ENCODE assay signal across 9 mouse cellular contexts in genomic region chr9:113793966-113794365, GRCm38 (mm10). TPM values are rescaled to one million over a fixed set of nuclear protein-coding genes. Genes with fewer than 3 reads are reported as not detected.
A peak's percentile ranks its signal among the peaks of the same experiment; 100 is the strongest.
DNase-seq lines count a peak whose midpoint lies in the region; ATAC-seq and TF ChIP-seq lines count a peak whose summit lies in the region.
"Had no signal": no experiment of that assay in that cellular context is flagged by ENCODE, and none has a peak within 500 bp of the region (broad histone marks: within the 10 kb centered on the region; RNA-seq: fewer than 3 reads in every experiment).

No protein-coding gene starts in this region.

- peak overlapping the region; percentile 31; the same call in 1 of the 2 replicates for H3K4me3 ChIP-seq in intestine, postnatal 0 days (ENCODE audit: low read depth, low read length)
- H3K4me3 ChIP-seq in intestine, embryonic 16.5 days (ENCODE audit: low read length) = no peak overlapping the region
- H3K4me3 ChIP-seq in cortical plate, adult 2 months (ENCODE audit: insufficient read depth, low read length) = peak overlapping the region; percentile 74
- H3K4me3 ChIP-seq in forebrain, embryonic 13.5 days = peak overlapping the region; percentile 53
- H3K4me3 ChIP-seq in midbrain, embryonic 11.5 days (ENCODE audit: low read depth, low read length) = no peak overlapping the region

- ATAC-seq in intestine, postnatal 0 days = no peak
- no peak for ATAC-seq in intestine, embryonic 16.5 days
- no peak for ATAC-seq in forebrain, embryonic 13.5 days
- no peak for ATAC-seq in midbrain, embryonic 11.5 days (ENCODE audit: low FRiP score)

- no peaks in the 10 kb centered on the region for H3K9me3 ChIP-seq in intestine, postnatal 0 days (ENCODE audit: control insufficient read depth)
- no peaks in the 10 kb centered on the region for H3K9me3 ChIP-seq in intestine, embryonic 16.5 days (ENCODE audit: control insufficient read depth, low read length)
- no peaks in the 10 kb centered on the region for H3K9me3 ChIP-seq in forebrain, embryonic 13.5 days (replicated peaks)
- no peaks in the 10 kb centered on the region for H3K9me3 ChIP-seq in midbrain, embryonic 11.5 days (ENCODE audit: control insufficient read depth, low read length)

- H3K4me1 ChIP-seq in intestine, postnatal 0 days (replicated peaks; ENCODE audit: control insufficient read depth, insufficient read depth, low read length) = no peaks in the 10 kb centered on the region; the same call in 1 of the 2 replicates
- peaks cover 14% of the 10 kb centered on the region for H3K4me1 ChIP-seq in intestine, embryonic 16.5 days (ENCODE audit: control insufficient read depth, insufficient read depth, low read length)
- peaks cover 4% of the 10 kb centered on the region for H3K4me1 ChIP-seq in cortical plate, adult 2 months (ENCODE audit: control insufficient read depth, insufficient read depth, low read length)
- H3K4me1 ChIP-seq in forebrain, embryonic 13.5 days = peaks cover 26% of the 10 kb centered on the region
- peaks cover 6% of the 10 kb centered on the region; the same call in 1 of the 2 replicates for H3K4me1 ChIP-seq in midbrain, embryonic 11.5 days (ENCODE audit: control insufficient read depth, insufficient read depth, low read length)

- peak; percentile 86 for DNase-seq in midbrain, embryonic 11.5 days (ENCODE audit: low spot score, missing footprints)
- no peak for DNase-seq in spleen, adult 18-20 months
- DNase-seq in spleen, postnatal 10 days (ENCODE audit: low spot score in 2 of 2) = no peak
- no peak for DNase-seq in thymus, postnatal 36 days
- DNase-seq: lung, adult 18-20 months had no signal

- H3K9ac ChIP-seq in intestine, postnatal 0 days (ENCODE audit: low read depth, low read length) = no peak overlapping the region
- no peak overlapping the region for H3K9ac ChIP-seq in intestine, embryonic 16.5 days (ENCODE audit: low read depth, low read length)
- H3K9ac ChIP-seq in forebrain, embryonic 13.5 days = peak overlapping the region; percentile 70
- no peak overlapping the region for H3K9ac ChIP-seq in midbrain, embryonic 11.5 days (ENCODE audit: low read length)

- TF ChIP-seq CTCF in intestine, postnatal 0 days (IDR thresholded peaks at IDR 0.05; ENCODE audit: low read depth) = no peak
- TF ChIP-seq CTCF in cortical plate, adult 2 months (IDR thresholded peaks at IDR 0.05; ENCODE audit: extremely low read depth, insufficient read depth, low read length) = no peak

- no peak overlapping the region for H3K27ac ChIP-seq in intestine, postnatal 0 days (ENCODE audit: low read depth, low read length)
- H3K27ac ChIP-seq in intestine, embryonic 16.5 days (ENCODE audit: low read length) = no peak overlapping the region
- no peak overlapping the region for H3K27ac ChIP-seq in cortical plate, adult 2 months (ENCODE audit: insufficient read depth, low read length)
- H3K27ac ChIP-seq in forebrain, embryonic 13.5 days = no peak overlapping the region
- no peak overlapping the region for H3K27ac ChIP-seq in midbrain, embryonic 11.5 days (ENCODE audit: low read depth, low read length)

- H3K27me3 ChIP-seq in intestine, postnatal 0 days (replicated peaks; ENCODE audit: control insufficient read depth, insufficient read depth, low read length) = no peaks in the 10 kb centered on the region
- no peaks in the 10 kb centered on the region for H3K27me3 ChIP-seq in intestine, embryonic 16.5 days (replicated peaks; ENCODE audit: control insufficient read depth, insufficient read depth, low read length)
- H3K27me3 ChIP-seq in forebrain, embryonic 13.5 days = no peaks in the 10 kb centered on the region
- H3K27me3 ChIP-seq in midbrain, embryonic 11.5 days (ENCODE audit: control insufficient read depth, insufficient read depth, low read length) = no peaks in the 10 kb centered on the region

- 75% methylated on average over 2 of the region's 2 CpGs for WGBS in intestine, postnatal 0 days
- 74% methylated on average over 2 of the region's 2 CpGs for WGBS in intestine, embryonic 16.5 days
- 78% methylated on average over 2 of the region's 2 CpGs for WGBS in forebrain, embryonic 13.5 days
- WGBS in midbrain, embryonic 11.5 days = 86% methylated on average over 2 of the region's 2 CpGs

- H3K4me2 ChIP-seq in intestine, postnatal 0 days (replicated peaks; ENCODE audit: low read depth) = peak overlapping the region; percentile 53
- no peak overlapping the region for H3K4me2 ChIP-seq in intestine, embryonic 16.5 days (ENCODE audit: low read depth, low read length)
- peak overlapping the region; percentile 67 for H3K4me2 ChIP-seq in forebrain, embryonic 13.5 days
- peak overlapping the region; percentile 42 for H3K4me2 ChIP-seq in midbrain, embryonic 11.5 days

- H3K36me3 ChIP-seq in intestine, postnatal 0 days (ENCODE audit: control insufficient read depth, insufficient read depth) = no peaks in the 10 kb centered on the region
- no peaks in the 10 kb centered on the region for H3K36me3 ChIP-seq in intestine, embryonic 16.5 days (ENCODE audit: control insufficient read depth, insufficient read depth, low read length)
- no peaks in the 10 kb centered on the region for H3K36me3 ChIP-seq in forebrain, embryonic 13.5 days (ENCODE audit: poor library complexity, severe bottlenecking)
- no peaks in the 10 kb centered on the region for H3K36me3 ChIP-seq in midbrain, embryonic 11.5 days (ENCODE audit: control insufficient read depth, insufficient read depth, low read length)

- no peak for TF ChIP-seq POLR2A in cortical plate, adult 2 months (IDR thresholded peaks at IDR 0.05; ENCODE audit: extremely low read depth, insufficient read depth, low read length)

RNA-seq across cellular contexts. Expression of gene Clasp2, which starts 52.7 kb away (rescaled TPM):
- polyA plus RNA-seq in intestine, postnatal 0 days (2015; fragmentation: Nextera tagmentation; extraction: Ambion mirVana) = 7.2 and 9.0 TPM in 2 replicates
- 13.4 and 15.0 TPM in 2 replicates for polyA plus RNA-seq in intestine, embryonic 16.5 days (2015; fragmentation: Nextera tagmentation; extraction: Ambion mirVana)
- polyA plus RNA-seq in cortical plate, adult 2 months (2012; rRNA removed) = 124 TPM in 2 replicates
- 84.9 and 91.3 TPM in 2 replicates for polyA plus RNA-seq in forebrain, embryonic 13.5 days (2015; fragmentation: Nextera tagmentation; extraction: Ambion mirVana)
- polyA plus RNA-seq in midbrain, embryonic 11.5 days (2014; fragmentation: Nextera tagmentation; extraction: Ambion mirVana) = 51.4 and 53.2 TPM in 2 replicates

Comparison
In these comparisons a context has a peak if more than half of its experiments do, and no peak if none do; other contexts are left out.
1. H3K4me3 ChIP-seq: peak in intestine, postnatal 0 days (single experiment), cortical plate, adult 2 months (single experiment) and forebrain, embryonic 13.5 days (single experiment); none in intestine, embryonic 16.5 days (single experiment) and midbrain, embryonic 11.5 days (single experiment).